Mouse (Mus musculus): ENCODE data around the gene Actl10. TPM values are rescaled to one million over a fixed set of nuclear protein-coding genes. Genes with fewer than 3 reads are reported as not detected.

The Actl10 gene
- polyA plus RNA-seq, 1 experiment from 2014 or later: 0.18 TPM

GRCm38 (mm10) chr2:154569071-154569748 lies 17.6 kb downstream of the Actl10 start:
- H3K27ac ChIP-seq: peak overlapping the region; percentile 88
- peak overlapping the region; percentile 86 for H3K9ac ChIP-seq (replicated peaks)
- no peaks in the 10 kb centered on the region for H3K9me3 ChIP-seq
- H3K36me3 ChIP-seq: peaks cover 8% of the 10 kb centered on the region
- H3K4me3 ChIP-seq (replicated peaks): peak overlapping the region; percentile 91
- ATAC-seq (ENCODE audit: insufficient number of reproducible peaks, insufficient read depth, low FRiP score, low TSS enrichment, low read depth): peak; percentile 64
- under 1% methylated on average over 70 of the region's 70 CpGs for WGBS
- peaks cover 63% of the 10 kb centered on the region for H3K4me1 ChIP-seq (replicated peaks)
- no peaks in the 10 kb centered on the region for H3K27me3 ChIP-seq
- peak overlapping the region; percentile 77 for H3K4me2 ChIP-seq

GRCm38 (mm10) chr2:154569836-154570286 lies 18.3 kb downstream of the Actl10 start, which contains the start of gene E2f1:
Gene E2f1, minus strand, starts transcription at chr2:154569892.
- peak; percentile 95 for ATAC-seq (ENCODE audit: insufficient number of reproducible peaks, insufficient read depth, low FRiP score, low TSS enrichment, low read depth)
- Histone ChIP-seq H3K36me3 (peaks cover 2% of the 10 kb centered on the region), H3K9ac (replicated peaks) (peak within 1 kb of the TSS; percentile 86), H3K27ac (peak within 1 kb of the TSS; percentile 88), H3K9me3 (no peaks in the 10 kb centered on the region), H3K27me3 (no peaks in the 10 kb centered on the region), H3K4me3 (replicated peaks) (peak within 1 kb of the TSS; percentile 91), H3K4me2 (peak within 1 kb of the TSS; percentile 77), H3K4me1 (replicated peaks) (peaks cover 60% of the 10 kb centered on the region)
- 0% methylated on average over 43 of the region's 44 CpGs for WGBS

GRCm38 (mm10) chr2:154570666-154571065 lies 19.1 kb downstream of the Actl10 start:
- no peaks in the 10 kb centered on the region for H3K9me3 ChIP-seq
- ATAC-seq (ENCODE audit: insufficient number of reproducible peaks, insufficient read depth, low FRiP score, low TSS enrichment, low read depth): no peak
- no peaks in the 10 kb centered on the region for H3K27me3 ChIP-seq
- H3K4me2 ChIP-seq: peak overlapping the region; percentile 77
- H3K36me3 ChIP-seq: no peaks in the 10 kb centered on the region
- WGBS: 73% methylated on average over 4 of the region's 4 CpGs
- H3K9ac ChIP-seq (replicated peaks): 0 out of 2 replicates have a peak overlapping the region, but pooled peaks have one; percentile 49
- H3K27ac ChIP-seq: no peak overlapping the region
- peaks cover 52% of the 10 kb centered on the region for H3K4me1 ChIP-seq (replicated peaks)
- no peak overlapping the region; the same call in 1 of the 2 replicates for H3K4me3 ChIP-seq (replicated peaks)

DNA sequence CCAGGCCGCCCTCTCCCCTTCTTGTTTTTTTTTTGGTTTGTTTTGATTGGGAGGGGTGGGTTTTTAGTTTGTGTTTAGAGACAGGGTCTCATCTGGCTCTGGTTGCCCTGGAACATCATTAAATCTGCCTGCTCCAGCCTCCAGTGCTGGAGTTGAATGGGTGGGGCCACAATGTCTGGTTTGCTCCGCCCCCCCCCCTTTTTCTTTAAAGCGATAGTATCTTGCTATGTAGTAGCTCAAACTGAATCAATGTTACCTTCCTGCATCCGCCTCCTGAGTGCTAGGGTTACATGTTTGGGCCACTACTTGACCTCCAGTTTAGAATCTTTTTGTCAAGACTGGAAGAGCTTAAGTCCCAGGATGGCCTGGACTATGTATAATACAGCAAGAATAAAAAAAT lies 19.7 kb downstream of the Actl10 start:
- no peak for ATAC-seq (ENCODE audit: insufficient number of reproducible peaks, insufficient read depth, low FRiP score, low TSS enrichment, low read depth)
- Histone ChIP-seq H3K9ac (replicated peaks) (no peak overlapping the region), H3K27me3 (no peaks in the 10 kb centered on the region), H3K4me2 (no peak overlapping the region), H3K4me1 (replicated peaks) (peaks cover 46% of the 10 kb centered on the region), H3K4me3 (replicated peaks) (no peak overlapping the region), H3K9me3 (no peaks in the 10 kb centered on the region), H3K36me3 (no peaks in the 10 kb centered on the region), H3K27ac (no peak overlapping the region)
- WGBS: 86% methylated on average over 4 of the region's 4 CpGs

DNA sequence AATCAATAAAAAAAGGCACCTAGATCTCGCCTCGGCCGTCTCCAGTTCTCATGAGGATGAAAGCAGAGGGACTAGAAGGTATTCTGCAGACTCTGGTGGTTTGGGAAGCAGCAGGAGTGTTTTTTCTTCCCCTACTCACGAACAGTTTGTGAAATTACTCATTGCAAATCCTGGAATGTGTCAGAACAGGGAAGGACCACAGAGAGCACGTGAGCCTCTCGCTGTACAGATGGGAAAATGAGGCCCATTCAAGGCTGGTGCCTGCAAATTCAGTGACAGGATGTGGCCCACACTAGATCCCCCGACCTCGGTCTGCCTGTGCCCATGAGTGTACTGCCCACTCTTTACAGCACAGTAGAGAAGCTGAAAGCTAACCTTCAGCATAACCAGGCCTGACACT lies 20.4 kb downstream of the Actl10 start:
- peaks cover 40% of the 10 kb centered on the region for H3K4me1 ChIP-seq (replicated peaks)
- 74% methylated on average over 8 of the region's 8 CpGs for WGBS
- H3K9me3 ChIP-seq: no peaks in the 10 kb centered on the region
- H3K27me3 ChIP-seq: no peaks in the 10 kb centered on the region
- H3K4me3 ChIP-seq (replicated peaks): no peak overlapping the region
- H3K9ac ChIP-seq (replicated peaks): no peak overlapping the region
- H3K4me2 ChIP-seq: no peak overlapping the region
- H3K36me3 ChIP-seq: no peaks in the 10 kb centered on the region
- H3K27ac ChIP-seq: peak overlapping the region; percentile 32
- ATAC-seq (ENCODE audit: insufficient number of reproducible peaks, insufficient read depth, low FRiP score, low TSS enrichment, low read depth): no peak

- 85% methylated on average over 3 of the region's 3 CpGs for WGBS
- peaks cover 37% of the 10 kb centered on the region for H3K4me1 ChIP-seq (replicated peaks)
These were observed 21.4 kb downstream of the Actl10 start for GRCm38 (mm10) chr2:154572996-154573395.

GRCm38 (mm10) chr2:154574271-154574670 lies 22.7 kb downstream of the Actl10 start:
- no peak for ATAC-seq (ENCODE audit: insufficient number of reproducible peaks, insufficient read depth, low FRiP score, low TSS enrichment, low read depth)
- H3K9ac ChIP-seq (replicated peaks): no peak overlapping the region
- WGBS: 82% methylated on average over 7 of the region's 7 CpGs
- H3K4me3 ChIP-seq (replicated peaks): no peak overlapping the region
- no peaks in the 10 kb centered on the region for H3K36me3 ChIP-seq
- no peaks in the 10 kb centered on the region for H3K27me3 ChIP-seq
- H3K4me2 ChIP-seq: no peak overlapping the region
- H3K4me1 ChIP-seq (replicated peaks): peaks cover 26% of the 10 kb centered on the region
- H3K27ac ChIP-seq: no peak overlapping the region
- no peaks in the 10 kb centered on the region for H3K9me3 ChIP-seq

More at GRCm38 (mm10) chr2:154572996-154573395, 21.4 kb downstream of the Actl10 start:
- H3K27ac ChIP-seq: no peak overlapping the region
- H3K4me2 ChIP-seq: no peak overlapping the region
- no peak for ATAC-seq (ENCODE audit: insufficient number of reproducible peaks, insufficient read depth, low FRiP score, low TSS enrichment, low read depth)
- no peaks in the 10 kb centered on the region for H3K27me3 ChIP-seq
- H3K4me3 ChIP-seq (replicated peaks): no peak overlapping the region
- no peaks in the 10 kb centered on the region for H3K36me3 ChIP-seq
- H3K9me3 ChIP-seq: no peaks in the 10 kb centered on the region
- H3K9ac ChIP-seq (replicated peaks): no peak overlapping the region

- Histone ChIP-seq H3K27ac (no peak overlapping the region), H3K9me3 (no peaks in the 10 kb centered on the region), H3K4me1 (replicated peaks) (peaks cover 13% of the 10 kb centered on the region), H3K4me2 (no peak overlapping the region), H3K36me3 (no peaks in the 10 kb centered on the region), H3K9ac (replicated peaks) (peak overlapping the region; percentile 18; the same call in 1 of the 2 replicates), H3K4me3 (replicated peaks) (no peak overlapping the region), H3K27me3 (no peaks in the 10 kb centered on the region)
- WGBS: 50% methylated on average over 12 of the region's 12 CpGs
- no peak for ATAC-seq (ENCODE audit: insufficient number of reproducible peaks, insufficient read depth, low FRiP score, low TSS enrichment, low read depth)
These were observed 25.5 kb downstream of the Actl10 start for GRCm38 (mm10) chr2:154576876-154577743.

GRCm38 (mm10) chr2:154577744-154578067 lies 26.1 kb downstream of the Actl10 start:
- WGBS: 85% methylated on average over 6 of the region's 6 CpGs

GRCm38 (mm10) chr2:154580586-154580985 lies 29.0 kb downstream of the Actl10 start:
- Histone ChIP-seq H3K4me1 (replicated peaks) (peaks cover 16% of the 10 kb centered on the region), H3K4me3 (replicated peaks) (no peak overlapping the region), H3K4me2 (no peak overlapping the region), H3K36me3 (no peaks in the 10 kb centered on the region), H3K27me3 (no peaks in the 10 kb centered on the region), H3K9me3 (no peaks in the 10 kb centered on the region), H3K9ac (replicated peaks) (no peak overlapping the region), H3K27ac (no peak overlapping the region)
- ATAC-seq (ENCODE audit: insufficient number of reproducible peaks, insufficient read depth, low FRiP score, low TSS enrichment, low read depth): no peak
- WGBS: 84% methylated on average over 8 of the region's 8 CpGs

More at GRCm38 (mm10) chr2:154577744-154578067, 26.1 kb downstream of the Actl10 start:
- no peak for ATAC-seq (ENCODE audit: insufficient number of reproducible peaks, insufficient read depth, low FRiP score, low TSS enrichment, low read depth)
- no peak overlapping the region for H3K27ac ChIP-seq
- no peaks in the 10 kb centered on the region for H3K36me3 ChIP-seq
- peak overlapping the region; percentile 18; the same call in 1 of the 2 replicates for H3K9ac ChIP-seq (replicated peaks)
- no peak overlapping the region for H3K4me2 ChIP-seq
- no peak overlapping the region for H3K4me3 ChIP-seq (replicated peaks)
- H3K27me3 ChIP-seq: no peaks in the 10 kb centered on the region
- peaks cover 8% of the 10 kb centered on the region for H3K4me1 ChIP-seq (replicated peaks)
- no peaks in the 10 kb centered on the region for H3K9me3 ChIP-seq

DNA sequence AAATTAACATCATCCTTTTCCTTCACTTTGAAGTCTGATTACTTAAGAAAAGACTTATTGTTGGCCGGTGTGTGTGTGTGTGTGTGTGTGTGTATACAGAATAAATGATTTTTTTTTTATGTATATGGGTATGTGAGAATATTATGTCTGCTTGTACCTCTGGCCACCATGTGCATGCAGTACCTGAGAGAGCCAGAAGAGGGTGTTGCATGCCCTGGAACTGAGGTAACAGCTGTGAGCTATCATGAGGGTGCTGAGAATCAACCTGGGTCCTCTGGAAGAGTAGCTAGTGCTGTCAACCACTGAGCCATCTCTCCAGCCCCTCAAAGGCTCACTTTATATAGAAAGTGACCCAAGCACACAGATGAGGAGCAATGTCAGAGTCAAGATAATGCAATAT lies 29.8 kb downstream of the Actl10 start:
- WGBS: 90% methylated on average over 1 of the region's 1 CpGs

More for the DNA sequence above, 29.8 kb downstream of the Actl10 start:
- H3K4me1 ChIP-seq (replicated peaks): peaks cover 21% of the 10 kb centered on the region
- peaks cover under 1% of the 10 kb centered on the region; the same call in 1 of the 2 replicates for H3K36me3 ChIP-seq
- H3K27ac ChIP-seq: no peak overlapping the region
- no peak overlapping the region for H3K4me2 ChIP-seq
- H3K27me3 ChIP-seq: no peaks in the 10 kb centered on the region
- no peak overlapping the region for H3K9ac ChIP-seq (replicated peaks)
- H3K4me3 ChIP-seq (replicated peaks): no peak overlapping the region
- no peaks in the 10 kb centered on the region for H3K9me3 ChIP-seq
- no peak for ATAC-seq (ENCODE audit: insufficient number of reproducible peaks, insufficient read depth, low FRiP score, low TSS enrichment, low read depth)
